Mouse (Mus musculus) lung, postnatal 0 days (tissue): ENCODE measurements at regions not wholly inside any gene's neighbourhood (a gene's known extent, or its start where the extent isn't known, plus 50 kb on each side); places are given as distances from the start of the nearest gene placed in this dataset.

ENCODE experiments used
- ATAC-seq: fragments of 200-750 bp; cut with Nextera tagmentation; 2 replicates; pipeline ENCODE4 v1.8.0; 2017; ENCODE audit warnings: moderate library complexity
- DNase-seq: peaks from one replicate; pipeline ENCODE4 v3.0.0-alpha.2; 2016; ENCODE audit warnings: low spot score
- H3K27ac ChIP-seq: fragments of 300-500 bp; sonication (generic); 2 replicates; pipeline ENCODE4 v1.5.1; 2014; ENCODE audit warnings: antibody characterized with exemption, mild to moderate bottlenecking, low read length, mixed read lengths
- H3K27me3 ChIP-seq: fragments of 300-500 bp; sonication (generic); replicated peaks from 2 replicates; pipeline ENCODE4 v1.6.1; 2014; ENCODE audit warnings: low read length, mixed read lengths; ENCODE audit not compliant: insufficient read depth
- H3K36me3 ChIP-seq: fragments of 300-500 bp; sonication (generic); 2 replicates; pipeline ENCODE4 v1.6.1; 2014; ENCODE audit warnings: low read length, mixed read lengths; ENCODE audit not compliant: insufficient read depth
- H3K4me1 ChIP-seq: fragments of 300-500 bp; sonication (generic); 2 replicates; pipeline ENCODE4 v1.6.1; 2014; ENCODE audit warnings: antibody characterized with exemption, low read depth, low read length, mixed read lengths; ENCODE audit not compliant: insufficient read depth
- H3K4me2 ChIP-seq: fragments of 300-500 bp; sonication (generic); replicated peaks from 2 replicates; pipeline ENCODE4 v1.6.1; 2014; ENCODE audit warnings: low read depth, mild to moderate bottlenecking, low read length, moderate library complexity, mixed read lengths
- H3K4me3 ChIP-seq: fragments of 300-500 bp; sonication (generic); 2 replicates; pipeline ENCODE4 v1.5.1; 2014; ENCODE audit warnings: low read depth, low read length
- H3K9ac ChIP-seq: fragments of 300-500 bp; sonication (generic); replicated peaks from 2 replicates; pipeline ENCODE4 v1.6.1; 2014; ENCODE audit warnings: low read depth, mild to moderate bottlenecking
- H3K9me3 ChIP-seq: fragments of 300-500 bp; sonication (generic); 2 replicates; pipeline ENCODE4 v1.6.1; 2016; ENCODE audit warnings: low read length, mixed read lengths
- CTCF ChIP-seq: IDR thresholded peaks from 2 replicates; pipeline ENCODE4 v1.5.1; 2016; ENCODE audit warnings: antibody characterized with exemption, mild to moderate bottlenecking
- EP300 ChIP-seq: IDR thresholded peaks from 2 replicates; pipeline ENCODE4 v1.6.1; 2016; ENCODE audit warnings: antibody characterized with exemption, mild to moderate bottlenecking, control low read depth
- WGBS: fragments of 180-500 bp; shearing (Covaris S2); extraction: QIAGEN DNeasy Blood & Tissue Kit; methylation state at CpG from one replicate; pipeline ENCODE4 v1.1.7; 2014; 5-methylcytosine and 5-hydroxymethylcytosine counted together

DNA sequence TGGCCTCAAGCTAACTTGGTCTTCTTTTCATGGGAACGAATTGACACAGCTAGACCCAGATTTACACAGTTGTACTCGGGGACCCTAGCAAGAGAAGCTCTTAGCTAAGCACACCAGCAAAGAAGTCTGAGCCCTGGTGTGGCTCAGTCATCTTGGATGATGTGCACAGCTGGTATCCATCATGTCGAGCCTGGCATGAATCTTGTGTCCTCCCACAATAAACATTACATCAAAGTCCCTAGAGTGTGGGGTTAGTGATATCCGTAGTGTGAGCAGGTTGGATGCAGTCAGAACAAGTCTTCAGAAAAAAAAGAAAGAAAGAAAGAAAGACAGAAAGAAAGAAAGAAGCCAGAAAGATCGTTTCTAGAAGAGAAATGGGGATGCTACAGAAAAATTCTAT is 52.1 kb upstream of the Hmcn1 start:
- Histone ChIP-seq H3K36me3 (no peaks in the 10 kb centered on the region), H3K4me3 (no peak overlapping the region), H3K4me2 (no peak overlapping the region), H3K27ac (no peak overlapping the region), H3K9me3 (no peaks in the 10 kb centered on the region), H3K4me1 (peaks cover 8% of the 10 kb centered on the region; the same call in 1 of the 2 replicates), H3K27me3 (no peaks in the 10 kb centered on the region), H3K9ac (no peak overlapping the region)
- DNase-seq: peak; percentile 58
- WGBS: 41% methylated on average over 5 of the region's 5 CpGs
- peak; percentile 67 for ATAC-seq
- no peak for TF ChIP-seq CTCF
- 0 out of 2 replicates have a peak, but pooled peaks have one; percentile 15 for TF ChIP-seq EP300

DNA sequence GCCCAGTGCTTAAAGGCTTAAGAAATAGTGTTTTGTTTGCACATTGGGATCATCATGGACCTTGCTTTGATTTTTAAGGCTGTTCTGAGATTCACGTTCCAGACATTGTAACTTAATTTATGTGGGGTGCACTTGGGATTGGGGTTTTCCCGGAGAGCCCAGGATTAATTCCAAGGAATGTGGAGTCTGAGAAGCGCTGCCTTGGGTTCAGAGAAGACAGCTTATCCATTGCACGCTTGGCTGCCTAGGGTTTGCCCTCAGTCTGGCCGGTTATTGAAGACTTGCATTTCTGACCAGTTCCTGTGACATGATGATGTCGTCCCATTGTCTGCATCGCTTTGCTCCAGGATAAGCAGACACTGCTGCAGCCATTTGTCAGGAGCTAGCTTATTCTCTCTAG is 53.4 kb upstream of the Hmcn1 start:
- Histone ChIP-seq H3K4me2 (no peak overlapping the region), H3K4me1 (peaks cover 5% of the 10 kb centered on the region; the same call in 1 of the 2 replicates), H3K9ac (no peak overlapping the region), H3K9me3 (no peaks in the 10 kb centered on the region), H3K36me3 (no peaks in the 10 kb centered on the region), H3K27me3 (no peaks in the 10 kb centered on the region), H3K4me3 (no peak overlapping the region), H3K27ac (no peak overlapping the region)
- no peak for ATAC-seq
- no peak for DNase-seq
- TF ChIP-seq EP300 (no peak), CTCF (no peak)
- 46% methylated on average over 7 of the region's 7 CpGs for WGBS

DNA sequence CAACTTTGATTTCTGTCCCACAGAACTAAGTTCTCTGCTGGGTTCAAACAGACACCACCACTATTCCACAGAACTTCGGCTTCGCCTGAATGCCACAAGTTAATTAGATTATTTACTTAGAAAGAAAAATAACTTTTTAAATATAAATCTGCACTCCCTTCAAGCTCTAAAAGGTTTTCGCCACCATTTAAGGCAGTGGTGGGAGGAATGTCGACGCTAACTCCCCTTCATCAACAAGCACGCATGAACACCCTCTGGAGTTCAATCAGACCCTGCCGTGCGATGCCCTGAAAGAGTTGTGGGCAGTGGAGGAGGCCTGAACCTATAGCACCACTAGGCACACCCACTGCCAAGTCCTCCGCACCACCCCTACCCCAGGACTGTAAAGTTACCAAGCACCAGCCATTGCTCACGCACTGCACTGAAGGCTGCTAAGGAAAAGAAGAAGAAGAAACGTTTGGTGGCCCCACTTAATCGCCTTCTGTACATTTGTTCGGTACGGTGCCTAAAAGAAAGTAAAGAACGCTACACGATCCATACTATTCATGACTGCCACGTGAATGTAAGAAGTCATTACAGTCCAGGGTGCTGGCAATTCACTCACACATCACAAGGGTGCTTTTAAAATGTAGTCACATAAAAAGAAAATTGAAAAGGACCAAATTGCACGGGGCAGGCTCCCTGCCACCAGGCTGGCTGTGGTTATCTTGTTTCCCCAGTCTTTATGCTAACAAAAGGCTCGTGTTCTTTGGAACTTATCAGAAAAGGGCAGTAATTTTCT is 56.7 kb upstream of the Hmcn1 start:
- H3K36me3 ChIP-seq: no peaks in the 10 kb centered on the region
- no peak for DNase-seq
- H3K4me2 ChIP-seq: no peak overlapping the region
- TF ChIP-seq EP300 (no peak), CTCF (no peak)
- 75% methylated on average over 19 of the region's 19 CpGs for WGBS
- H3K9ac ChIP-seq: no peak overlapping the region
- no peak for ATAC-seq
- H3K27me3 ChIP-seq: no peaks in the 10 kb centered on the region
- no peak overlapping the region for H3K4me3 ChIP-seq
- H3K27ac ChIP-seq: no peak overlapping the region
- peaks cover 4% of the 10 kb centered on the region; the same call in 1 of the 2 replicates for H3K4me1 ChIP-seq
- H3K9me3 ChIP-seq: no peaks in the 10 kb centered on the region

DNA sequence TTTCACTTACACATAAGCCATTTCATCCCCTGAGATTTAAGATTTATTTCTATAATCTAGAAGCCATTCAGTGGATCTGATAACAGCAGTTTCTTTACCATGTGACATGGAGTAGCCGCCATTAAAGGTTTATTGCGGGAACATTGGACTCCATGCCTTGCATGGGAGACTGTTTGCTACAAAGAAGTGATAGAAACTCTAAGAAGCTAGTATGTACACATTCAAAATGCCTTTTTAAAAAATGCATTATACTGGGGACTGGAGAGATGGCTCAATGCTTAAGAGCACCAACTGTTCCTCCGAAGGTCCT is 57.2 kb upstream of the Hmcn1 start:
- H3K36me3 ChIP-seq: no peaks in the 10 kb centered on the region
- no peaks in the 10 kb centered on the region for H3K4me1 ChIP-seq
- H3K27ac ChIP-seq: no peak overlapping the region
- no peak overlapping the region for H3K9ac ChIP-seq
- no peak overlapping the region for H3K4me3 ChIP-seq
- no peaks in the 10 kb centered on the region for H3K27me3 ChIP-seq
- ATAC-seq (no peak), DNase-seq (no peak)
- no peak overlapping the region for H3K4me2 ChIP-seq
- H3K9me3 ChIP-seq: no peaks in the 10 kb centered on the region
- TF ChIP-seq CTCF: no peak
- TF ChIP-seq EP300: no peak
- WGBS: 84% methylated on average over 3 of the region's 3 CpGs

DNA sequence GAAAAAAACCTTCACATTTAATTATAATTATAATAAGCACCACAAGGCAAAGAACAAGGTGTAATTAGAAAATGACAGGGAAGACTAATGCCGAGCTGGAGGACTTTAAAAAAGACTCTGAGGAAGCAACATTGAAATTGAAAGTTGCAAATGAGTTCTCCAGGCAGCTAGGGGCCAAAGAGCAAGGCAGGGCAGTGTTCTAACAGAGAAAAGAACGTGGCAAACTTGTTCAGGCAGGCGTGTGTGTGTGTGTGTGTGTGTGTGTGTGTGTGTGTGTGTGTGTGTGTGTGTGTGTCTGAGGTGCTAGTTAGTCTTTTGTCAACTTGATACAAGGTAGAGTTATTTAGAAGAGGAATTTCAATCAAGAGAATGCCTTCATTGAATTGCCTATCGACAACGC is 60.0 kb upstream of the Hmcn1 start:
- WGBS: 58% methylated on average over 4 of the region's 5 CpGs
- ATAC-seq (no peak), DNase-seq (no peak)
- no peak overlapping the region for H3K4me2 ChIP-seq
- no peaks in the 10 kb centered on the region for H3K9me3 ChIP-seq
- no peaks in the 10 kb centered on the region for H3K27me3 ChIP-seq
- TF ChIP-seq CTCF (no peak), EP300 (no peak)
- H3K9ac ChIP-seq: no peak overlapping the region
- no peaks in the 10 kb centered on the region for H3K4me1 ChIP-seq
- H3K27ac ChIP-seq: no peak overlapping the region
- H3K4me3 ChIP-seq: no peak overlapping the region
- H3K36me3 ChIP-seq: no peaks in the 10 kb centered on the region

DNA sequence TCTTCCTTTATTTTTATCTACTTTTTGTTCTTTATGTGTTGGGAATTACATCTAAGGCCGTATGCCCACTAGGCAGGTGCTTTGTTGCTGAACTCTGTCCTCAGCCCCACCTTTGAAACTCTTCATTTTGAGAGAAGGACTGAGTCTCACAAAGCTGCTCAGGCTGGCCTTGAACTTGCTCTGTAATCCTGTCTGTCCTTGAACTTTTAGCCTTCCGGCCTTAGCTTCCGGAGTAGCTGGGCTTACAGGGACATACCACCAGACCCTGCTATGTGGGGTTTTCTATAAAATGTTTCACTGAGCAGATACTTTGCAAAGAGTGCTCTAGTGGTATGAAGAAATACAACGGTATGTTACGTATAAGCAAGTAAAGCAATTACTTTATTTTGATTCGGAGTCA is 62.2 kb upstream of the Hmcn1 start:
- TF ChIP-seq EP300: no peak
- no peak for TF ChIP-seq CTCF
- Histone ChIP-seq H3K27ac (no peak overlapping the region), H3K4me3 (no peak overlapping the region), H3K4me2 (no peak overlapping the region), H3K4me1 (no peaks in the 10 kb centered on the region), H3K9ac (no peak overlapping the region), H3K9me3 (no peaks in the 10 kb centered on the region), H3K36me3 (no peaks in the 10 kb centered on the region), H3K27me3 (no peaks in the 10 kb centered on the region)
- no peak for ATAC-seq
- DNase-seq: no peak
- WGBS: 83% methylated on average over 6 of the region's 6 CpGs
